Mouse (Mus musculus) G1E (cell line): ENCODE measurements around the gene S100a3. TPM values are rescaled to one million over a fixed set of nuclear protein-coding genes. Genes with fewer than 3 reads are reported as not detected.

Source experiments
- ATAC-seq: 2 replicates; pipeline ENCODE4 v1.8.0; 2016; ENCODE audit warnings: mild to moderate bottlenecking; ENCODE audit not compliant: insufficient number of reproducible peaks, poor library complexity, low FRiP score, severe bottlenecking; ENCODE audit errors: extremely low read depth
- DNase-seq: peaks from one replicate; pipeline ENCODE4 v3.0.0; 2012; ENCODE audit warnings: low spot score
- H3K27me3 ChIP-seq: 2 replicates; pipeline ENCODE4 v1.6.1; 2012; ENCODE audit warnings: mild to moderate bottlenecking, low read length, inconsistent platforms; ENCODE audit not compliant: insufficient read depth
- H3K36me3 ChIP-seq: replicated peaks from 2 replicates; pipeline ENCODE3; 2012; ENCODE audit warnings: mild to moderate bottlenecking, inconsistent platforms
- H3K4me1 ChIP-seq: 2 replicates; pipeline ENCODE4 v1.6.1; 2012; ENCODE audit warnings: low read depth, low read length, inconsistent platforms, mixed read lengths; ENCODE audit not compliant: insufficient read depth
- H3K4me3 ChIP-seq: 2 replicates; pipeline ENCODE4 v1.5.1; 2012; ENCODE audit warnings: low read depth, mild to moderate bottlenecking, inconsistent platforms, low read length, moderate library complexity, mixed read lengths
- H3K9me3 ChIP-seq: replicated peaks from 2 replicates; pipeline ENCODE4 v1.6.1; 2012; ENCODE audit warnings: inconsistent platforms
- CTCF ChIP-seq: IDR thresholded peaks from 2 replicates; pipeline ENCODE4 v1.5.1; 2012; ENCODE audit warnings: low read depth, low read length, inconsistent platforms, mixed read lengths
- GATA1 ChIP-seq: IDR thresholded peaks from 2 replicates; pipeline ENCODE4 v1.6.1; 2012; ENCODE audit warnings: borderline replicate concordance, low read length, inconsistent platforms, mixed read lengths
- GATA2 ChIP-seq: IDR thresholded peaks from 2 replicates; pipeline ENCODE4 v1.6.1; 2012; ENCODE audit warnings: low read depth, low read length, inconsistent platforms, borderline replicate concordance
- POLR2AphosphoS5 ChIP-seq: IDR thresholded peaks from 2 replicates; pipeline ENCODE4 v1.6.1; 2012; ENCODE audit warnings: low read depth, low read length, inconsistent platforms; ENCODE audit not compliant: insufficient replicate concordance
- TAL1 ChIP-seq: conservative IDR thresholded peaks from 2 replicates; pipeline ENCODE4 v1.6.1; 2012; ENCODE audit warnings: low read depth, low read length, inconsistent platforms, mixed read lengths
- polyA plus RNA-seq: library from polyadenylated mRNA; stranded (reverse); fragments of >175 nt; gene quantifications from 2 replicates; pipeline ENCODE4 v1.2.3, GENCODE M21; 2012
- total RNA-seq, 2 experiments: library from RNA; stranded (forward) in 1 of 2; stranded (reverse) in 1 of 2; fragments of 200-1000 nt in 1 of 2; fragments of >200 nt in 1 of 2; fragmentation: Nextera tagmentation in 1 of 2; gene quantifications; 2 replicates each; pipeline ENCODE4 v1.2.3; 2014 to 2017

The S100a3 gene
- total and polyA plus RNA-seq, 3 experiments, result 0.22 TPM; not detected in 2

DNA sequence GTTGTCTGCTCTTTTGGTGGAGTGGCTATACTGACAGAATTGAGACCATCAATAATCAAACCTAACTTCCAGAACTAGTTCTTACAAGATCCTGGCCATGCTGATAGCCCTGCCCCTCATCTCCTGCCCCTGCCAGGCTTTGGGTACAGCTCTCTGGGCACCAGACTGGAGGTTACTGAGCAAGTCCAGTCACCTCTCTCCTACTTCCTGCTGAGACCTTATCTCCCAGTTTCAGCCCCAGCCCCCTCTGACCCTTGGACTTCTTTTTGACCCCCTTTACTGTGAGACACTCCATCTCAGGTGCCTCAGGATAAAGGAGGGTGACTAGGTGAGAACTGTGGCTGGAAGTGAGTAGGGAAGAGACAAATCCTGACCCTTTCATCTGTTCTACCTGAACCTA lies 48.7 kb downstream of the S100a3 start:
- Histone ChIP-seq H3K9me3 (no peaks in the 10 kb centered on the region), H3K36me3 (no peaks in the 10 kb centered on the region), H3K4me3 (no peak overlapping the region), H3K27me3 (peaks cover 15% of the 10 kb centered on the region), H3K4me1 (no peaks in the 10 kb centered on the region)
- DNase-seq (no peak), ATAC-seq (no peak)
- TF ChIP-seq GATA2 (no peak), POLR2AphosphoS5 (no peak), CTCF (no peak), TAL1 (no peak), GATA1 (no peak)

- Histone ChIP-seq H3K9me3 (no peaks in the 10 kb centered on the region), H3K4me1 (peaks cover 4% of the 10 kb centered on the region), H3K36me3 (no peaks in the 10 kb centered on the region), H3K27me3 (peaks cover 19% of the 10 kb centered on the region), H3K4me3 (no peak overlapping the region)
- ATAC-seq (no peak), DNase-seq (no peak)
- TF ChIP-seq GATA2 (no peak), CTCF (no peak), POLR2AphosphoS5 (no peak), GATA1 (no peak), TAL1 (no peak)
Observed at GRCm38 (mm10) chr3:90611494-90611893, 51.1 kb downstream of the S100a3 start.

GRCm38 (mm10) chr3:90612061-90612460 lies 51.7 kb downstream of the S100a3 start:
- H3K9me3 ChIP-seq, result no peaks in the 10 kb centered on the region
- H3K4me1 ChIP-seq, result peaks cover 4% of the 10 kb centered on the region
- TF ChIP-seq TAL1 (no peak), GATA1 (no peak), CTCF (no peak), GATA2 (no peak), POLR2AphosphoS5 (no peak)
- peaks cover 19% of the 10 kb centered on the region for H3K27me3 ChIP-seq
- no peak for DNase-seq
- ATAC-seq, result no peak
- H3K4me3 ChIP-seq, result no peak overlapping the region
- no peaks in the 10 kb centered on the region for H3K36me3 ChIP-seq

DNA sequence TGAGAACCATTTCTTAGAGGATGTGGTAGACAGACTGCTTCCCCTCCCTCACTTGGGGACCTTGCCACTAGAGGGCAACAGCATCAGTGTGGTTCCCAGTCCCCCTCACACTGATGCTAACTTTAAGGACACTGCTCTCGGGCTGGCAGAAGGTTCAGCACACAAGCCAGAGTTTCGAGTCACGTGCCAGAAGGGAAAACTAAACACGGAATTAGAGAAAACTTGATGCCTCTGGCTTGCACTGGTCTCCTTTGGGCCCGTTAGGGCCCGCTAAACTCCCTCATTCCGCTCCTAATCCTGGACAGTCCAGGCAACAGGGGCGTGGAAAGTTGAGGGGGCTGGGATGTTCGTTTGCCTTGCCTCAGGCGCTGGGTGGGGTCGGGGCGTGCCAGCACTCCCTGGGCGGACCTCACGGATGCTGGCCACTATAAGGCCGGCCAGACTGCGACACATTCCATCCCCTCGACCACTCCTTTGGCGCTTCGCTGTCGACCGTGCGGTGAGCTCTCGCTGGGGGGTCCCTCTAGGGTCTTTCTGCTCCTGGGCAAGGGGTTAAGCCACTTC lies 52.4 kb downstream of the S100a3 start, which contains the start of gene S100a6:
TSS of gene S100a6 (plus strand) at position 155 of the 564 bp plus-strand sequence.
- H3K4me3 ChIP-seq, result no peak within 1 kb of the TSS
- ATAC-seq, result peak; percentile 4; the same call in 1 of the 2 replicates
- H3K9me3 ChIP-seq, result no peaks in the 10 kb centered on the region
- no peak for TF ChIP-seq POLR2AphosphoS5
- TF ChIP-seq TAL1, result no peak
- no peak for TF ChIP-seq GATA1
- TF ChIP-seq GATA2, result no peak
- TF ChIP-seq CTCF, result no peak
- H3K4me1 ChIP-seq, result peaks cover 4% of the 10 kb centered on the region
- no peaks in the 10 kb centered on the region for H3K36me3 ChIP-seq
- DNase-seq, result no peak
- H3K27me3 ChIP-seq, result peaks cover 17% of the 10 kb centered on the region

DNA sequence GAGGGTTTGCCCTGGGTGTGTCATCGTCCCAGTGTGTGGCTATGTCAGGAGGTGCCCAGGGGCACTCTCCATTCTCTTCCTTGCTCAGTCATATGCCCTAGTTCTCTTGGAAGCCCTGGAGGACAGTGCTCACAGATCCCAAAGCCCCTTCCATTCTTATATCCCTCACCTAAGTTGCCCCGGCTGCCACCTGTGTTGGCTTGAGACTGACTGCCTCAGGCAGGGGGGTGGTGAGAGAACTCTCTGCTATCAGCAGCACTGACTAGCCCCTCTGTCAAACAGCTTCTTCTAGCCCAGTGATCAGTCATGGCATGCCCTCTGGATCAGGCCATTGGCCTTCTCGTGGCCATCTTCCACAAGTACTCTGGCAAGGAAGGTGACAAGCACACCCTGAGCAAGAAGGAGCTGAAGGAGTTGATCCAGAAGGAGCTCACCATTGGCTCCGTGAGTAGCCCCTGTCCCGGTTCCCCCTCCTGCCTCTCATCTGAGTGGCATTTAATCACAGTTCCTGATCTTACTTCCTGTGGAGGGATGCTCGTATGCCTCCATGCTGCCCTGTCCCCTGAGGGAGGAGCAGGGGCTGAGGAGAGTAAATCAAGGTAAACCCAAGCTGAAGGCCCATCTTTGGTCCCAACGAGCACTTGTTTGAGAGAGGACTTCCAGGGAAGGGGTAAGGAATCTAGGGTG lies 53.2 kb downstream of the S100a3 start:
- no peak overlapping the region for H3K4me3 ChIP-seq
- H3K27me3 ChIP-seq, result peaks cover 15% of the 10 kb centered on the region
- no peak for DNase-seq

DNA sequence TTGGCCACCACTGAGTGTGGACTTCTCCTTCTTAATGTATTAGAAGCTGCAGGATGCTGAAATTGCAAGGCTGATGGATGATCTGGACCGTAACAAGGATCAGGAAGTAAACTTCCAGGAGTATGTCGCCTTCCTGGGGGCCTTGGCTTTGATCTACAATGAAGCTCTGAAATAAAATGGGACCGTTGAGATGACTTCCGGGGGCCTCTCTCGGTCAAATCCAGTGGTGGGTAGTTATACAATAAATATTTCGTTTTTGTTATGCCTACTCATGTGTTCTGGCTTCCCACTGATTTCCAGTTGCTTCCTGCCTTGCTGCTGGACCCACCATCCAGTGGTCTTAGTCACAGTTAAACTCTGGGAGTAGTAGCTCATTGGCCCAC lies 53.8 kb downstream of the S100a3 start:
- peaks cover 4% of the 10 kb centered on the region for H3K4me1 ChIP-seq
- H3K36me3 ChIP-seq, result no peaks in the 10 kb centered on the region
- ATAC-seq, result no peak
- H3K27me3 ChIP-seq, result peaks cover 13% of the 10 kb centered on the region
- no peak overlapping the region for H3K4me3 ChIP-seq
- no peaks in the 10 kb centered on the region for H3K9me3 ChIP-seq
- TF ChIP-seq GATA2, result no peak
- no peak for TF ChIP-seq CTCF
- TF ChIP-seq POLR2AphosphoS5, result no peak
- TF ChIP-seq TAL1, result no peak
- TF ChIP-seq GATA1, result no peak
- no peak for DNase-seq

More for the DNA sequence above, 53.2 kb downstream of the S100a3 start:
- ATAC-seq, result no peak
- TF ChIP-seq GATA1 (no peak), CTCF (no peak), POLR2AphosphoS5 (no peak), TAL1 (no peak), GATA2 (no peak)
- Histone ChIP-seq H3K9me3 (no peaks in the 10 kb centered on the region), H3K36me3 (no peaks in the 10 kb centered on the region), H3K4me1 (peaks cover 4% of the 10 kb centered on the region)
